Mouse (Mus musculus): ENCODE results near the gene Ms4a15.
A peak's percentile ranks its signal among the peaks of the same experiment; 100 is the strongest.

The Ms4a15 gene

GRCm38 (mm10) chr19:10993150-10993549 lies at the start of gene Ms4a15:
TSS of gene Ms4a15 (minus strand) at chr19:10993250.
- DNase-seq: no peak

- no peak for DNase-seq
These were observed 44.5 kb upstream of the Ms4a15 start for GRCm38 (mm10) chr19:11037570-11037969.

GRCm38 (mm10) chr19:11022382-11022781 lies 29.3 kb upstream of the Ms4a15 start:
- DNase-seq: no peak

- DNase-seq: no peak
These were observed 24.8 kb upstream of the Ms4a15 start, which contains the start of gene Ms4a18 for GRCm38 (mm10) chr19:11017891-11018290. TSS of gene Ms4a18 (minus strand) at chr19:11018031.

GRCm38 (mm10) chr19:11017251-11017650 lies 24.2 kb upstream of the Ms4a15 start:
- no peak for DNase-seq

- no peak for DNase-seq
These were observed 22.9 kb upstream of the Ms4a15 start for GRCm38 (mm10) chr19:11015998-11016397.

GRCm38 (mm10) chr19:11015468-11015867 lies 22.4 kb upstream of the Ms4a15 start:
- no peak for DNase-seq

- DNase-seq: no peak
These were observed 1.1 kb downstream of the Ms4a15 start for GRCm38 (mm10) chr19:10991911-10992310.

GRCm38 (mm10) chr19:10990751-10991150 lies 2.3 kb downstream of the Ms4a15 start:
- no peak for DNase-seq

GRCm38 (mm10) chr19:10988563-10988962 lies 4.5 kb downstream of the Ms4a15 start:
- no peak for DNase-seq

- DNase-seq: no peak
These were observed 7.2 kb downstream of the Ms4a15 start for GRCm38 (mm10) chr19:10985889-10986288.

- DNase-seq: no peak
These were observed 8.5 kb downstream of the Ms4a15 start for GRCm38 (mm10) chr19:10984551-10984950.

- peak; percentile 48 for DNase-seq
These were observed 9.9 kb downstream of the Ms4a15 start for GRCm38 (mm10) chr19:10983146-10983545.

GRCm38 (mm10) chr19:10980210-10980609 lies 12.8 kb downstream of the Ms4a15 start:
- DNase-seq: no peak

- peak; percentile 84 for DNase-seq
These were observed 13.6 kb downstream of the Ms4a15 start for GRCm38 (mm10) chr19:10979184-10980168.

GRCm38 (mm10) chr19:10976318-10976717 lies 16.7 kb downstream of the Ms4a15 start:
- DNase-seq: peak; percentile 28

GRCm38 (mm10) chr19:10975187-10975586 lies 17.9 kb downstream of the Ms4a15 start:
- DNase-seq: no peak

GRCm38 (mm10) chr19:10974238-10974865 lies 18.7 kb downstream of the Ms4a15 start, which contains the start of gene Ms4a10:
TSS of gene Ms4a10 (minus strand) at chr19:10974670.
- DNase-seq: no peak

- no peak for DNase-seq
These were observed 19.9 kb downstream of the Ms4a15 start for GRCm38 (mm10) chr19:10973187-10973586.

- DNase-seq: no peak
These were observed 20.4 kb downstream of the Ms4a15 start for GRCm38 (mm10) chr19:10972660-10973059.

- DNase-seq: no peak
These were observed 22.6 kb downstream of the Ms4a15 start for GRCm38 (mm10) chr19:10970457-10970856.

GRCm38 (mm10) chr19:10968578-10968977 lies 24.5 kb downstream of the Ms4a15 start:
- DNase-seq: no peak

- DNase-seq: no peak
These were observed 27.3 kb downstream of the Ms4a15 start for GRCm38 (mm10) chr19:10965721-10966120.

GRCm38 (mm10) chr19:10959978-10960346 lies 33.1 kb downstream of the Ms4a15 start:
- DNase-seq: no peak

Measured in retina, postnatal 1 day (tissue).